In the genomic region with DNA sequence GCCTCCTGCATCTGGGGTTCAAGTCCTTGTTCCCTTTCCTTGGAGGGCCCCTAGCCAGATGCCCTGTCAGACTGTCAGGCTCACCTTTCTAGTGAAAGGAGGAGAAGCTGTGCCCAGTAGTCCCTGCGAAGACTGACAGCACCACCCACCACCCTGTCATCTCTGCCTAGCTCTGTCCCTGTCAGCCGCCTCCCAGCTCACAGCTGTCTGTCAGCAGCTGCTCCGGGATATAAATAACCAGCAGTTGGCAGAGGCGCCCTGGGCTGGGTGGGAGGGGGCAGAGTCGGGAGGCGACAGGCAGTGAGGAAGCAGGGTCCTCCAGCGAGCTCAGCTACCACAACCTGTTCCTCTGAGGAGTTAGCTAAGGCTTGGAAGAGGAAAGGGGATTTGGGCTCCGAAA, we compare ENCODE assay signal across 11 mouse cellular contexts. TPM values are rescaled to one million over a fixed set of nuclear protein-coding genes. Genes with fewer than 3 reads are reported as not detected.
A peak's percentile ranks its signal among the peaks of the same experiment; 100 is the strongest.
DNase-seq lines count a peak whose midpoint lies in the region; ATAC-seq lines count a peak whose summit lies in the region.
"Had no signal": no experiment of that assay in that cellular context is flagged by ENCODE, and none has a peak within 500 bp of the region (broad histone marks: within the 10 kb centered on the region; RNA-seq: fewer than 3 reads in every experiment).

No protein-coding gene starts in this region.

- DNase-seq in frontal cortex, postnatal 25 days (ENCODE audit: low spot score in 2 of 2): no peak
- peak; percentile 83 for DNase-seq in brain, adult 2 months (ENCODE audit: low read depth, low spot score)
- peak; percentile 28 for DNase-seq in heart, adult 8-10 months (ENCODE audit: low spot score)
- DNase-seq in lung, postnatal 10 days: peak; percentile 57
- no peak for DNase-seq in MN1 (ENCODE audit: low spot score)
- no peak for DNase-seq in ovary, postnatal 10 days (ENCODE audit: low spot score)
- DNase-seq in adrenal gland, adult 8-10 months: no peak
- DNase-seq: B cell, adult 2 months; cerebellum, adult 18-20 months had no signal

- ATAC-seq in frontal cortex, adult (ENCODE audit: low TSS enrichment): peak; percentile 75

RNA-seq across cellular contexts. Expression of gene Lrrn2, which starts 26.8 kb away (rescaled TPM):
- 1 to 10 TPM; 3.8 to 6.3 (median 4.7) TPM for total RNA-seq in heart, adult 8-10 months (2022)
- total RNA-seq in adrenal gland, adult 8-10 months (2022): 10 to 100 TPM; 11.3 to 35.5 (median 24.4) TPM
- total RNA-seq: hematopoietic stem cell, adult 5-6 weeks had no signal

Comparison
In these comparisons a context has a peak if more than half of its experiments do, and no peak if none do; other contexts are left out.
1. DNase-seq: peak in brain, adult 2 months (single experiment), heart, adult 8-10 months (single experiment) and lung, postnatal 10 days (single experiment); none in frontal cortex, postnatal 25 days (0 of 2), MN1 (single experiment), ovary, postnatal 10 days (single experiment) and adrenal gland, adult 8-10 months (single experiment).